Mouse (Mus musculus): ENCODE measurements around the gene Stk40.

DNA sequence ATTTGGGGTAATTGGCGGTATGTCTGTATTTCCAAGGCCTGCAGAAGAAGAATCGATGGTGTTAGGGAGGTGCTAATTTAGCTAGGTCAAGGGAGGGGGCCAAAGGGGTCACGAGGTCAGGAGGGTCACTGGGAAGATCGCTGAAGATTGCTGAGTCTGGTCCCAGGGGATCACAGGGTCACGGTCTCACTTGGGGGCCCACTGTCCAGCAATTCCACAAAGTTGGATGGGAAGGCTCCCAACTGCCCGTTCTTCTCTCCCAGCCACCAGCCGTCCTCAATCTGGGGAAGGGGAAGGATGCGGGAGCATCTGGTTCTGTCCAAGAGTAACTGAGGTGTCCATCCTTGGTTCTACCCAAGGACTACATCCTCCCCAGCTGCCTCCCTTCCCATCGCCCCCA, 58.2 kb downstream of the Stk40 start:
- no peak for TF ChIP-seq CTCF (IDR thresholded peaks at IDR 0.05; ENCODE audit: control insufficient read depth, insufficient read depth, low read length)
- no peak for TF ChIP-seq POLR2A (IDR thresholded peaks at IDR 0.05; ENCODE audit: borderline replicate concordance, control insufficient read depth, low read depth, low read length)
